Comparison of ENCODE assay signal across 13 mouse cellular contexts in genomic region chr5:101565770-101566169, GRCm38 (mm10).
DNase-seq lines count a peak whose midpoint lies in the region; ATAC-seq and TF ChIP-seq lines count a peak whose summit lies in the region.
"Had no signal": no experiment of that assay in that cellular context is flagged by ENCODE, and none has a peak within 500 bp of the region (broad histone marks: within the 10 kb centered on the region; RNA-seq: fewer than 3 reads in every experiment).

No protein-coding gene starts in this region.

- H3K4me1 ChIP-seq in kidney, postnatal 0 days (replicated peaks; ENCODE audit: insufficient read depth, low read length) = no peaks in the 10 kb centered on the region
- no peaks in the 10 kb centered on the region for H3K4me1 ChIP-seq in forebrain, postnatal 0 days (ENCODE audit: insufficient read depth)
- H3K4me1 ChIP-seq in midbrain, embryonic 12.5 days = no peaks in the 10 kb centered on the region
- H3K4me1 ChIP-seq: intestine, embryonic 15.5 days had no signal

- ATAC-seq in kidney, postnatal 0 days (replicated peaks; ENCODE audit: low FRiP score, low read depth) = no peak
- peak; percentile 62; the same call in 1 of the 2 replicates for ATAC-seq in forebrain, postnatal 0 days
- 0 out of 2 replicates have a peak, but pooled peaks have one; percentile 60 for ATAC-seq in midbrain, embryonic 12.5 days (ENCODE audit: low FRiP score, low read depth)
- ATAC-seq: intestine, embryonic 15.5 days had no signal

- H3K36me3 ChIP-seq in kidney, postnatal 0 days (ENCODE audit: insufficient read depth, low read length) = no peaks in the 10 kb centered on the region
- H3K36me3 ChIP-seq in forebrain, postnatal 0 days (ENCODE audit: insufficient read depth) = no peaks in the 10 kb centered on the region
- H3K36me3 ChIP-seq in midbrain, embryonic 12.5 days = no peaks in the 10 kb centered on the region
- H3K36me3 ChIP-seq: embryonic facial prominence, embryonic 13.5 days; intestine, embryonic 15.5 days had no signal

- H3K9me3 ChIP-seq in kidney, postnatal 0 days (replicated peaks; ENCODE audit: low read length) = no peaks in the 10 kb centered on the region
- H3K9me3 ChIP-seq in forebrain, postnatal 0 days (ENCODE audit: low read length) = no peaks in the 10 kb centered on the region
- no peaks in the 10 kb centered on the region for H3K9me3 ChIP-seq in midbrain, embryonic 12.5 days
- H3K9me3 ChIP-seq: embryonic facial prominence, embryonic 13.5 days; intestine, embryonic 15.5 days had no signal

- 47% methylated on average over 7 of the region's 7 CpGs for WGBS in kidney, postnatal 0 days
- WGBS in forebrain, postnatal 0 days = 13% methylated on average over 7 of the region's 7 CpGs
- 26% methylated on average over 7 of the region's 7 CpGs for WGBS in midbrain, embryonic 12.5 days

- no peak overlapping the region for H3K4me2 ChIP-seq in kidney, postnatal 0 days (ENCODE audit: low read length)
- H3K4me2 ChIP-seq in forebrain, postnatal 0 days (ENCODE audit: low read depth) = no peak overlapping the region
- no peak overlapping the region for H3K4me2 ChIP-seq in midbrain, embryonic 12.5 days (replicated peaks)
- H3K4me2 ChIP-seq: embryonic facial prominence, embryonic 13.5 days; intestine, embryonic 15.5 days; lung, embryonic 14.5 days had no signal

- H3K9ac ChIP-seq in kidney, postnatal 0 days (ENCODE audit: low read depth, low read length) = no peak overlapping the region
- H3K9ac ChIP-seq in forebrain, postnatal 0 days = no peak overlapping the region
- no peak overlapping the region for H3K9ac ChIP-seq in midbrain, embryonic 12.5 days (replicated peaks)
- H3K9ac ChIP-seq: embryonic facial prominence, embryonic 13.5 days; intestine, embryonic 15.5 days; lung, embryonic 14.5 days had no signal

- H3K27ac ChIP-seq in kidney, postnatal 0 days = no peak overlapping the region
- H3K27ac ChIP-seq in forebrain, postnatal 0 days (ENCODE audit: low read depth, low read length) = no peak overlapping the region
- no peak overlapping the region for H3K27ac ChIP-seq in midbrain, embryonic 12.5 days (replicated peaks)
- H3K27ac ChIP-seq: embryonic facial prominence, embryonic 13.5 days; intestine, embryonic 15.5 days had no signal

- no peak for TF ChIP-seq CTCF in kidney, postnatal 0 days (IDR thresholded peaks at IDR 0.05; ENCODE audit: low read depth)
- TF ChIP-seq CTCF in forebrain, postnatal 0 days (IDR thresholded peaks at IDR 0.05; ENCODE audit: low read depth) = no peak

- DNase-seq in kidney, postnatal 0 days (ENCODE audit: low spot score) = peak; percentile 5
- no peak for DNase-seq in kidney, postnatal 14 days
- DNase-seq in forebrain, postnatal 0 days = peak; percentile 21
- peak; percentile 16 for DNase-seq in retina, postnatal 1 day
- no peak for DNase-seq in adrenal gland, postnatal 14 days
- no peak for DNase-seq in adrenal gland, adult 8-10 months
- DNase-seq in cerebellum, adult 9-11 months = no peak
- DNase-seq: cerebellum, adult 2 months; lung, embryonic 14.5 days; thymus, adult 2 months had no signal

- no peaks in the 10 kb centered on the region for H3K27me3 ChIP-seq in kidney, postnatal 0 days (ENCODE audit: insufficient read depth, low read length)
- H3K27me3 ChIP-seq in forebrain, postnatal 0 days (ENCODE audit: insufficient read depth, low read length) = no peaks in the 10 kb centered on the region
- peaks cover 69% of the 10 kb centered on the region for H3K27me3 ChIP-seq in midbrain, embryonic 12.5 days
- H3K27me3 ChIP-seq: embryonic facial prominence, embryonic 13.5 days; intestine, embryonic 15.5 days had no signal

- no peak overlapping the region for H3K4me3 ChIP-seq in kidney, postnatal 0 days (replicated peaks; ENCODE audit: low read depth, low read length)
- H3K4me3 ChIP-seq in forebrain, postnatal 0 days (ENCODE audit: low read depth, low read length) = no peak overlapping the region
- no peak overlapping the region for H3K4me3 ChIP-seq in midbrain, embryonic 12.5 days
- H3K4me3 ChIP-seq: embryonic facial prominence, embryonic 13.5 days; intestine, embryonic 15.5 days had no signal

Comparison
In these comparisons a context has a peak if more than half of its experiments do, and no peak if none do; other contexts are left out.
1. DNase-seq: peak in kidney, postnatal 0 days (single experiment), forebrain, postnatal 0 days (single experiment) and retina, postnatal 1 day (single experiment); none in kidney, postnatal 14 days (single experiment), adrenal gland, postnatal 14 days (single experiment), adrenal gland, adult 8-10 months (single experiment) and cerebellum, adult 9-11 months (single experiment).